Mouse (Mus musculus) small intestine, adult 2 months (tissue): Measurements from ENCODE around the gene Fam214b. TPM values are rescaled to one million over a fixed set of nuclear protein-coding genes. Genes with fewer than 3 reads are reported as not detected.

Experiments
- H3K27ac ChIP-seq: fragments of 200-500 bp; 2 replicates; pipeline ENCODE4 v1.5.1; 2012; ENCODE audit warnings: low read depth, low read length, control low read depth, inconsistent platforms; ENCODE audit not compliant: insufficient read depth
- H3K27me3 ChIP-seq: fragments of 200-500 bp; 2 replicates; pipeline ENCODE4 v1.6.1; 2012; ENCODE audit warnings: mild to moderate bottlenecking, moderate library complexity, low read length, inconsistent platforms; ENCODE audit not compliant: control insufficient read depth, insufficient read depth
- H3K36me3 ChIP-seq: fragments of 200-500 bp; 2 replicates; pipeline ENCODE4 v1.6.1; 2012; ENCODE audit warnings: mild to moderate bottlenecking, low read length, control low read depth, inconsistent platforms; ENCODE audit not compliant: control insufficient read depth, insufficient read depth
- H3K4me1 ChIP-seq: fragments of 200-500 bp; 2 replicates; pipeline ENCODE4 v1.6.1; 2012; ENCODE audit warnings: low read length, inconsistent platforms, mixed read lengths; ENCODE audit not compliant: control insufficient read depth, insufficient read depth, insufficient read length
- H3K4me3 ChIP-seq: fragments of 200-500 bp; 2 replicates; pipeline ENCODE4 v1.5.1; 2012; ENCODE audit warnings: low read depth, mild to moderate bottlenecking, control low read depth, inconsistent platforms, low read length, moderate library complexity
- CTCF ChIP-seq: fragments of 200-500 bp; IDR thresholded peaks from 2 replicates; pipeline ENCODE4 v1.5.1; 2012; ENCODE audit warnings: low read depth, mild to moderate bottlenecking, control low read depth, inconsistent platforms, low read length, moderate library complexity, mixed read lengths; ENCODE audit not compliant: insufficient replicate concordance, insufficient read length; ENCODE audit errors: extremely low read depth
- POLR2A ChIP-seq: fragments of 200-500 bp; IDR thresholded peaks from 2 replicates; pipeline ENCODE4 v1.6.1; 2012; ENCODE audit warnings: low read depth, mild to moderate bottlenecking, control low read depth, inconsistent platforms, low read length, moderate library complexity
- WGBS: fragments of 180-500 bp; shearing (Covaris S2); methylation state at CpG from one replicate; pipeline ENCODE4 v1.1.7; 2018; 5-methylcytosine and 5-hydroxymethylcytosine counted together
- polyA plus RNA-seq: library from polyadenylated mRNA; depleted of rRNA; stranded (reverse); fragments of >200 nt; gene quantifications from 2 replicates; pipeline ENCODE4 v1.2.3, GENCODE M21; 2012

The Fam214b gene
- polyA plus RNA-seq, 1 experiment = 70.5 TPM

- H3K27me3 ChIP-seq = no peaks in the 10 kb centered on the region
- peaks cover 7% of the 10 kb centered on the region; the same call in 1 of the 2 replicates for H3K4me1 ChIP-seq
- no peak overlapping the region for H3K4me3 ChIP-seq
- 87% methylated on average over 17 of the region's 17 CpGs for WGBS
- TF ChIP-seq CTCF (no peak), POLR2A (no peak)
- H3K36me3 ChIP-seq = peaks cover 47% of the 10 kb centered on the region
- H3K27ac ChIP-seq = no peak overlapping the region
These were observed 24.7 kb downstream of the Fam214b start for GRCm38 (mm10) chr4:43021341-43021740.

GRCm38 (mm10) chr4:43020876-43021275 lies 25.1 kb downstream of the Fam214b start:
- H3K4me1 ChIP-seq = peaks cover 7% of the 10 kb centered on the region; the same call in 1 of the 2 replicates
- H3K36me3 ChIP-seq = peaks cover 47% of the 10 kb centered on the region
- TF ChIP-seq CTCF = no peak
- no peak for TF ChIP-seq POLR2A
- WGBS = 92% methylated on average over 16 of the region's 16 CpGs
- no peak overlapping the region for H3K4me3 ChIP-seq
- H3K27me3 ChIP-seq = no peaks in the 10 kb centered on the region
- no peak overlapping the region for H3K27ac ChIP-seq

DNA sequence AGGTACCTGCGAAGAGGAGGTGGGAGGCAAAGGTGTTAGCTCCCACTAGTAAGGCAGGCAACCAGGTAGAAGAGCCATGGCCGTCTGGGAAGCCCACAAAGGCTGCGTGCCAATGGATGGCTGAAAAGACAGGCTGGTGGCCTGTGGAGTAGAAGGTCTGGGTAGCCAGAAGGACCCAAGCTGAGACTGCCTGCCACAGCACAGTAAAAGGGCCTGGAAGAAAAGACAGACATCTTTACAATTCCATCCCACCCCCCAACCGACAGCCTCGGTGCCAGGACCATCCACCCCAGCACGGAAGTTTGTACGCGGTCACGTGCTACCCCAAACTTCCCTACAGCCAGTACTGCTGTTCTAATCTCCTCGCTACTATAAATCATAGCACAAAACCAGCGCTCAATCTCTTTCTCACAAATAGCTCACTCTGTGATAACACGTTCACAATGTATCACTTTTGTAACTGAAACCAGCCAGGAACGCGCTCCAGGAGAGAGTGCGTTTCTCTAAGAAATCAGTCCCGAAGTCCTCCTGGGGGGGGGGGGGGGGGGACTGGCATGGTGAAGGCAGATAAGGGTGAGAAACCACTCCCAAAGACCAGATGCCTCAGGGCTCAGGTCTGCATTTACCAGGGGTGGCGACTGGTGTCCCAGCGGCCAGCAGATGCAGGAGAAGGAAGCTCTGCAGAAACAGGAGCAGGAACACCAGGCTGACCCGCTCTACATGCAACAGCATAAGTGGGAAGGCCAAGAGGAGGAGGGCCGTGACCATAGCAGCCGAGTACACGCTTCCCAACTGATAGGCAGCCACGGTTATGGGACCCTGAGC lies 26.2 kb downstream of the Fam214b start:
- Histone ChIP-seq H3K4me1 (peaks cover 5% of the 10 kb centered on the region; the same call in 1 of the 2 replicates), H3K4me3 (no peak overlapping the region), H3K27me3 (no peaks in the 10 kb centered on the region), H3K36me3 (peaks cover 47% of the 10 kb centered on the region), H3K27ac (no peak overlapping the region)
- 88% methylated on average over 23 of the region's 23 CpGs for WGBS
- TF ChIP-seq POLR2A (no peak), CTCF (no peak)

GRCm38 (mm10) chr4:43019176-43019575 lies 26.8 kb downstream of the Fam214b start:
- Histone ChIP-seq H3K36me3 (peaks cover 47% of the 10 kb centered on the region), H3K4me3 (no peak overlapping the region), H3K4me1 (no peaks in the 10 kb centered on the region), H3K27ac (no peak overlapping the region), H3K27me3 (no peaks in the 10 kb centered on the region)
- WGBS = 90% methylated on average over 10 of the region's 10 CpGs
- TF ChIP-seq POLR2A (no peak), CTCF (no peak)

- Histone ChIP-seq H3K27ac (no peak overlapping the region), H3K36me3 (peaks cover 44% of the 10 kb centered on the region), H3K27me3 (no peaks in the 10 kb centered on the region), H3K4me1 (no peaks in the 10 kb centered on the region), H3K4me3 (no peak overlapping the region)
- TF ChIP-seq POLR2A = no peak
- TF ChIP-seq CTCF = no peak
- WGBS = 89% methylated on average over 4 of the region's 4 CpGs
These were observed 27.9 kb downstream of the Fam214b start for GRCm38 (mm10) chr4:43018156-43018555.

GRCm38 (mm10) chr4:43012091-43012490 lies 33.9 kb downstream of the Fam214b start:
- Histone ChIP-seq H3K4me3 (no peak overlapping the region), H3K36me3 (peaks cover 1% of the 10 kb centered on the region; the same call in 1 of the 2 replicates), H3K27me3 (no peaks in the 10 kb centered on the region), H3K4me1 (no peaks in the 10 kb centered on the region; the same call in 1 of the 2 replicates), H3K27ac (no peak overlapping the region)
- WGBS = 84% methylated on average over 1 of the region's 1 CpGs
- TF ChIP-seq CTCF (no peak), POLR2A (no peak)

GRCm38 (mm10) chr4:43010161-43011038 lies 35.6 kb downstream of the Fam214b start, which contains the start of gene Fancg:
Gene Fancg, minus strand, starts transcription at chr4:43010506.
- H3K4me1 ChIP-seq = no peaks in the 10 kb centered on the region; the same call in 1 of the 2 replicates
- H3K27me3 ChIP-seq = no peaks in the 10 kb centered on the region
- 1% methylated on average over 37 of the region's 37 CpGs for WGBS
- no peak within 1 kb of the TSS for H3K27ac ChIP-seq
- no peak for TF ChIP-seq CTCF
- TF ChIP-seq POLR2A = no peak; the same call in 1 of the 2 replicates
- peak within 1 kb of the TSS; percentile 79 for H3K4me3 ChIP-seq
- no peaks in the 10 kb centered on the region for H3K36me3 ChIP-seq
